Mouse (Mus musculus) adrenal gland, adult (tissue): ENCODE data around the gene Pdcl2.

Source experiments
- DNase-seq, 2 experiments: peaks; one replicate each; pipeline ENCODE4 v3.0.0; 2022 to 2023; ENCODE audit warnings: low spot score in 1 of 2; ENCODE audit not compliant: inconsistent age in 2 of 2

Gene Pdcl2

DNA sequence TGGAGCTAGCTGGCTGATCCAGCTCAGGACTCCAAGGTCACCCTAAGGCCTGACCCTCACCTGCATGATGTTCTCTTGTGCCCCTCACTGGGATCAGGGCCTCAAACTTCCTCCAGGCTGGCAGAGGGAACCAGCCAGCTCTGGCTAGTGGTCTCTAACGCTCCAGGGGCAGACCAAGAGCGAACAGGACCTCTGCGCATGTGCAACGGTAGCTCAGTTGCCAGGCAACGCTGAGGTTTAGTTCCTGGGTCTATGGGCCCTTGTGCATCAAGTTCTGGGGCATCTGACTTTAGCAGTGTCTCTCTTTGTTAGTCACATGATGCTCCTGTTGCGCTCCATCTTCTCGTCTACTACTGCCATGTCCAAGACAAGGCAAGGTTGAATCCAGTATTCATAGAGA lies at the start of gene Pdcl2:
Pdcl2 (minus strand) TSS at position 204 of the 400 bp plus-strand sequence.
- no peak for DNase-seq

DNA sequence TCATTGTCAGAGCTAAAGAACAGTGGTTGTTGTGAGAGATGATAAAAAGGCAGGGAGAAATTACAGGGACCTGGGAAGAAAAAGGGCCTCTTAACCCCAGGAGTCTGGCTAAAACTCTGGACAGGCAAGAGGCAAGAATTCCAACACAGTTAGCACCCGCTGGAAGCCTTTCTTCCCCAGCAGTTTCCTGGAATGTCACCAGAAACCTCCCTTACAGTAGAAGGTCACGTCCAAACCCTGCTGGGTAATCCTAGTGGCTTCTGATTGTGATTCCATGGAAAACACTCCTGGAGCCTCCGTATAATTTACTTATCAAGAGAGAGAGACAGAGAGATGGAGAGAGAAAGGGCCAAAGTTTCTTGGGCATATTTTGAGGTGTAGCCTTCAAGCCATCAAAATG lies 48.3 kb upstream of the Pdcl2 start:
- DNase-seq: no peak

DNA sequence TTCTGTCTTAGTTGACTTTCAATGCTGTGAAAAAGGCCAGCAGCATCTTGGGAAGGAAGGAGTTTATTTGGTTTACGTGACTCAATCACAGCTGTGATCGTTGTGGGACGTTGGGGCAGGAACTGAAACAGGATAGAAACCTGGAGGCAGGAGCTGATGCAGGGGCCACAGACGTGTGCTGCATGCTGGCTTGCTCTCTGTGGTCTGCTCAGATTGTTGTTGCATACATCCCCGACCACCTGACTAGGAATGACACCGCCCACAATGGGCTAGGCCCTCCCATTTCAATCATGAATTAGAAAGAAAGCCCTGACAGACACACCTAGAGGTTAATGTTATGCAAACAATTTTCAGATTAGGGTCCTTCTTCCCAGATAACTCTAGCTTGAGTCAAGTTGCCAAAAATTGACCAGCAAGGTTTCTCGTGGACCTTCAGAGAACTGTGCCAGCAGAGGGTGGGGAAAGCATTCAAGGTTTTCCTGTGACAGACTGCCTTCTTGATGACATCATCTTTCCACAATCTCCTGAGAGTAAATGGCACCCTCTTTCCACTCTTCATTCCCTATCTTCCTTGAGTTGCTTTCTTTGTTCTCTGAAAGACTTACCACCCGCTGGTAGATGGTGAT lies 38.4 kb upstream of the Pdcl2 start:
- DNase-seq: peak; percentile 5 to 75

DNA sequence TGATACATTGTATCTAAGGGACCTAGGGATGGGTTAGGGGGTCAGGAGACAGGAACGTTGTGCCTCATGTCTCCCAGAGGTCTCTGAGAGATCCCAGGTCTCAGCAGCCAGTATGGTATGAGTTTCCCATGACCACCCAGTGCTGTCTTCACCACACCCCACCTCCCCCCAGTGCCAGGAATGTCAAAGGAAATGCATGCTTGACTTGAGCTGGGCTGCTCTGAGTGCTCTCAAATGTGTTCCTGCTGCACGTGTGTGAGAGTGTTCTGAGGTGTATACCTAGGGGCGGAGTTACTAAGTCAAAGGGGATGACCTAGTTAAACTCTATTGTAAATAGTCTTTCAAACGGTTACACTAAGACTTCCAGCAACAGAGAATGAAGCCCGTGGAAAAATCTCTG lies 34.5 kb upstream of the Pdcl2 start:
- no peak for DNase-seq

DNA sequence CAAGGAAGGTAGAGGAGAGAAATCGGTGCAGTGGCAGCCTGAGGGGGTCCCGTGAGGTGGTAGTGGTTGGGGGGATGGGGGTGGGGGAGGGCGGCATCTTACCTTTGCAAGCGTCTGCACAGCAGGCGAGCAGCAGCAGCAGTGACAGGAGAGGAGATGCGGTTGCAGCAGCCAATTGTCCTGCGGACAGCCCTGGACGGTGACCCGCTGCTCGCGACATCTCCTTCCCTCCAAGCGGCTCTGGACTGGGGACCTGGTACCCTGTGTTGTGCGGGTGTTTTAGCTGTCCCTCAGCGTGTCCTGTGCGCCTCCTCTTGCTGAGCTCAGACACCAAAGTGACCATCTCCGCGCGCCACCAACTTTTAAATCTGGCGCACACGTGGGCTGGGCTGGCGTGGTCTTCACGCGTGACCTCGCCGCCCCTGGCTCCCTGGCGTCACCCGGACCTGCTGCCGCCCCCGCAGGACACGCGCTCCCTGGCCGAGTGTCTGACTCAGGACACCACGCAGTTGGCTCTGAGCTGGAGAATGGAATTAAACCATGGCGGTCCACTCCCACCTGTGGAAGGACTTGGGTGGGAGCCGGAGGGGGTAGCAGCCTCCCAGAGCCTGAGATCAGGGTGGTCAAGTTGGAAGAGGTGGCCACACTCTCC lies 32.6 kb upstream of the Pdcl2 start, which contains the start of gene Nmu:
Nmu (minus strand) TSS at position 336 of the 652 bp plus-strand sequence.
- DNase-seq: peak; percentile 6 to 30

DNA sequence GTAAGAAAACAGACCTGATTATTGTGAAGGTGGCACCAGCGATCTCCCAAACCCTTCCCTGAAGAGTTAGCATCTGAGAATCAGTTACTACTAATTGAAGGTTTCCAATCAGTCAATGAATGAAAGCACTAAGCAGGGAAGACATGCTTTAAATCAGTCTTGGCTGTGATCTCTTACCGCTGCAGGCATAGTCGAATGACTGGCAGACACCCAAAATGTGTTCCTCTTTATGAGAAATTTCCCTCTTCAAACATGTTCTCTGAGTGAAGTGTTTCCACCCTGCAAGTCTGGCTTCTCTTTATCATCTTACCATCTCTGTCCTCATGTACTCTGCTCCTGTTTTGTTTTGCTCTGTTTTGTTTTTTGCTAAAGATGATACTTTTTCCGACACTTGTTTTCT lies 29.8 kb upstream of the Pdcl2 start:
- no peak for DNase-seq

DNA sequence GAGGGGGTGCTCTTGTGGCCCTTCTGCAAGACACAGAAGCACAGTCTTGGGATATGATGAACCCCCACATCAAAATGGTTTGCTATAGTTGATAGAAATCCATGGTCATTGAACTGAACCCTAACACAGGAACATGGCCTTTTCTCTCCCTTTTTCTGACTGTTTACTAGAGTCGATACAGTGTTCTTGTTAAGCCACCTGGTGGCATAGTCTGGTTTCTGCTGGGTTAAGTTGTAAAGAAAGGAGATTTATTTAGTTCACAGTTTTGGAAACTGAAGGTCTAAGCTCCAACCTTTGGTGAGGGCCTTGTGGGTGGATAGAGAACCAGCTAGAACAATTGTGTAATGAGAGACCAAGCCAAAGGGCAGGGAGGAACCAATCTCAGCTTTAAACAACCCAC lies 29.1 kb upstream of the Pdcl2 start:
- no peak for DNase-seq

DNA sequence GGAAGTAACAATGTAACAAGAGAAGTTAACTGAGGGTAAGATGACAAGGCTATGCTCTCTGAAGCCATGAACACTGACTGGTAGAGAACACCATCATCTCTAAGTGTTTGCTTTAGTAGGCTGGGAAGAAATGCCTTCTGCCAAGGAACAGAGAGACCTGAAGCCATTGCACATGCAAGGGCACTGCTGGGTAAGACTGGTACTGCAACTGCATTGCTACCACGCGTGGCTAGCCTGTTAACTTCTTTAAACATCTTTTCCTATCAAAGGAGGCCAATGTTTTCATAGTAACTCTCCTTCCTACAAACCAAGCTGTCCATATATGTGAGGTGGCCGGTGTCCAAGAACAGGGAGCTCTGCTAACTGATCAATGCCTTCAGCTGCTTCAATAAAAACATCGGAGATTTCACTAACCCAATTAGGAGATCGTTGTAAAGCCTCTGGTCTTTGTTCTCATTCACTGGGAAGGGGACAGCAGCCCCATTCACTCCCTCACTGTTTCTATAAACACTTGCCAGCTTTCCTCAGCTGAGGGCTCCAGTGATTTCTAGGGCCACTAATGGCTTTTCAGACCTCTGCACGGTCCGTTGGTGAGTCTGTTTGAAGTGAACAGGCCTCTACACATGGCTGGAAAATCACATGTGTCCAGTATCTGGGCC lies 21.1 kb upstream of the Pdcl2 start:
- no peak for DNase-seq

DNA sequence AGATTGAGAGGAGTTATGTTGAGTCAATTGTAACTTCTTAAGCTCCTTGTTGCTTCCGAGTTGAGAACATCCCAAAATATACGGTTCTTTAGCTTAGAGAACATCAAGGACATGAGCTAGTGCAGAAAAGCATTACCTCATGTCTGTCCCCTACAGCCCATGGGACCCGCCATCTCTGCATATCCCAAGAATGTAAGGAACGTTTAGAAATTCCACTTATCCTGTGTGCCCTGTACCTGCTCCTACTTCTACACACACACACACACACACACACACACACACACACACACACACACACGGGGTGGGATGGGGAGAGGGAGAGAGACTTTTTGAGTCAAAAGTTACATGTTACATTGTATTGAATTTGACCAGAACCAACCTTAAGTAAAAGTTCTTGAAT lies 20.6 kb upstream of the Pdcl2 start:
- DNase-seq: no peak

DNA sequence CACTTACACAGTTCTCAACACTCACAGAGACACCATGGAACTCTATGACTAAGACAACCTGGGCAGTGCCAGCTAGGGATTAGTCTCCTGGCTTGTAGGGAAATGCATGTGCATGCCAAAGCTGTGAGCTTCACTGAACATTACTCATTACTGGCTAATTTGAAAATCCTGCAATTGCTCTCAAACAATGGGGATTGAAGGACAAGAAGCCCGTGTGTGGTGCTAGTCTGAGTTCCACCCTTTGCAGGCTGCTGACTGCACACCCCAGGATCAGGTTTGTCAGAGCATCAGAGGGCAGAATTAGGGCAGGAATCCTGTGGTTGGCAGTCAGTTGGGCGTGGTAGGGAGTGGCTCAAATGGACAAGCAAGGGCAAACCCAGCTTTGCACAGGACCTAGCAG lies 15.2 kb upstream of the Pdcl2 start:
- peak in 1 of 2 experiments; percentile 41 for DNase-seq

DNA sequence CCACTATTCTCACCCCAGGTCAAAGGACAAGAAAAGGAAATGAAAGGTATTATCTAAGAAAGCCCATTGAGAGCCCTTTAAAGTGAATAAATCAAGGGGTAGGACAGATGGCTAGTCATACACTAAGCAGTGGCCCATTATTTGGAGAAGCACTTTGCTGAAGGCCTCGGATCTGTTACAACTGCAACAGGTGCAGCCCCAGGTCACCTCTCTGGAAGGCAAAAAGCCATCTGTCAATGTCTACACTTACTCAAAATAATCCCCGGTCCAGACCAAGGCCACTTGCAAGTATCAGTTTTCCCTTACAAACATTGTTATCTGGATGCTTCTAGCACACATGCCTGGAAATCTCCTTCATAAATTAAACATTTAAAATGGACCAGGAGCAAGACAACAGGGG lies 10.0 kb upstream of the Pdcl2 start:
- DNase-seq: no peak

DNA sequence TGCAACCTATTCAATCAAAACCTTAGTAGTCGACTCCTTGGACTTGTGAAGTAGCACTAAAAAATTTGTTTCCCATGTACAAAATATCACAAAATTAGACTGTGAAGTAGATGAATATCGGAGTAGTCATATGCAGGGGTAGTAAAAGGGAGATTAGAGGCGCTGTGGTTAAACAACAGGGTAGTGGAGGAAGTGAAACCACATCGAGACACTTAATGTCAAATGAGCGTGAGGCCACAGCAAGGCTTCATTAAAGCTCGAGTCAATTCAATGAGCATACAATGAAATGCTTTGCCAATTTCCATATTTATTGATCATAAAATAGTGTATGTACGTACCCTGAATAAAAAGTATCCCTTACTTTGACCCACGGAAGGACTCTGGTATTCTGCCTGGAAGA lies 6.1 kb upstream of the Pdcl2 start:
- no peak for DNase-seq

DNA sequence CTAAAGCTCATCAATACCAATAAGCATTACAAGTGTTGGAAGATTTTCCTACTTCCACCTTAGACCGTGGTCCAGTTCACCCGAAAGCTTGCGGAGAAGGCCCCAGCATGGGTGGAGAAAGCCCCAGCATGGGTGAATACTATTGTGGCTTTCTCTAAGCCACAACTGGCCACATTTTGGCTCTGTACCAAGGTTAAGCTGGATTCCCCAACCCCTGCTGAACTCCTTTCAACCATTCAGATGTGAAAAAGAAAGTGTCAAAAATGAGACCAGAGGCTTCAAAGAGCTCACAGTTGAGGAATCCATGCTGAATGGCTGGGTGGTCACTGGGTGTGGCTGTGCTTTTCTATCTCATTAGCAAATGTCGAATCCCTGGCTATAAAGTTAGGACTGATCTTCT lies 2.9 kb upstream of the Pdcl2 start:
- no peak for DNase-seq

DNA sequence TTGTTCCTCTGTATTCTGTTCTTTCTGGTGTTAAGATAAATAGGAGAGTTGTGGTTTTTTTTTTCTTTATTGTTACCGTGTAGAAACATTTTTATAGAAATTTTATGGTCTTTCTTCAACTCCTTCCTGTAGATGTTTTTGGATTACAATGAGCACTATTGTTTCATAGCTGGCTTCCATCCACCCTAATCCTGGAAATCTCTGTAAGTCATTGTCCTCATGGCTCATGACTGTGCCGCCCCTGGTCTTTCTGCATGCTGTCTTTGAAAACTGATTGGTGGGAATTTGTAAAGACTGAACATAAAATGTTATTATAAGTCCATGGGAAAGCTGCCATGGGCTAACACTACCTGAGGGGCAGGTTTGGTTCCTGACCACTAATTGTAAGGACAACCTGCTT lies 3.7 kb downstream of the Pdcl2 start:
- DNase-seq: no peak

DNA sequence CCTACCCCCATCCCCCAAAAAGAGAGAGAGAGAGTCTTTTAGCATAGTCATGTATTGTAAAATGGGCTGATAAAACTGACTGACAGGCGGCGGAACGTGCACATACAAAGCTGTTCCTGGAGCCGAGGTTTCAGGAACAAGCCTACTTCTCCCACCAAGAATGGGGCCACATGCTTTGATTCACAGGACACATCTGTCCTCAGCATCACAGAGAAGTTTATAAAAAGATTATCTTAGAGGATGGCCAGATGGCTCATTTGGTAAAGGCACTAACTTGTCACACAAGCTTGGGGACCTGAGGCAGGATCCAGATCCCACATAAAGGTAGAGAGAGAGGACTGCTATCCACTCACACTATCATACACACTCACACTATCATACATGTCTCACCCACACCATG lies 5.8 kb downstream of the Pdcl2 start:
- DNase-seq: no peak

DNA sequence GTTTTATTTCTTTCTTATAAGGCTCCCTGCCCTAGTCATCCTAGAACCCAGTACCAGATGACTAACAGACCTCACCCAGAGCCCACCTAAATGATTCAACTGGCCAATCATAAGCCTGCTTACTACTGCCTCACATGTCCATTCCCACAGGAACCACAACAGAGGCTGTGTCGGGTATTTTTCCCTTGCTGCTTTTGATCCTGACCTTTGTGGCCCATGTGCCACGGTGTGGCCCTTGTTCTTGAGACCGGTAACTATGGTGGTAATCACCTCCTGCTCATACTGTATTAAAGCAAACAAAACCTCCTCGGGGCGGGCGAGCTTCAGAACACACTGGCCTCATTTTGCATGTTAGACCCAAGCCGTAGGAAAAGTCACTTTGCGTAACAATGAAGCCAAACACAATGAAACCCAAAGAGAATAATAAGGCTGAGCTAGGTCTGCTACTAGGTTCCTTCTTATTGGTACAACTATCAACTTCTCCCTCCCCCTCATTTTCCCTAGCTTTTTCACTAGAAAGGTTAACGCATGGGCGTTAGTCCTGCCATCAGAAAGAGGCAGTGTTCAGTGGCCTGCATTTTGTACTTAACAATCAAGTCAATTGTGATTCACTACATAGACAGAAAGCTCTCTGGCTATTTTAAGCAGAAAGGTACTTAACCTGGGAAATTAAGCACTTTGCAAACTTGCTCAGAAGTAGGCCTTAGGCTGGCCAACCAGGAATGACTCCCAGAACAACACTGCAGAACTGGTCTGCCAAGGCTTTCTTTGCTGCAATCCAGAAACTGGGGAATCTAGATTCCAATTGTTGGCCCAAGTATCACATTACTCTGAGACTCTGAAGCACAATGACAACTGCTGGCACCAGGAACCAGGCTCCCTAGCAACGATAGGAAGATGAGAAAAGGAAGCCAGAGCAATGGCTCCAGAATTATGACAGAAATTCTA lies 9.4 kb downstream of the Pdcl2 start:
- DNase-seq: no peak

DNA sequence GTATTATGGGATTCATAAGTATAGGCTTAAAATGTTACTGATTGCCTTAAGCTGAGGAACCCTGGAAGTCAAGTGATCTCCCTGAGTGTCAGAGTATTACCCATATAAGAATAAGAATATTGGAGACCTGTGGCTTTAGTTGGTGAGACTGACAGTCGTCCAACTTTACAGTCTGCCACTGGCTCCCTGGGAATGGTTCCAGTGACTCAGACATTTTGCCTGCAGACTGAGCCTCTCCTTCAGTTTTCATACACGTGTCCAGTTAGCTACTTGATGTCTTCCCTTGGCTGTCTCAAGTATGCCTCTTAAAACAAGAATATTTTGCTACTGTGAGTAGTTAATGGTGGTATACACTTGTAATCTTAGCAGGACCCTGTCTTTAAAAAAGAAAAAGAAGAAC lies 22.8 kb downstream of the Pdcl2 start:
- DNase-seq: no peak

DNA sequence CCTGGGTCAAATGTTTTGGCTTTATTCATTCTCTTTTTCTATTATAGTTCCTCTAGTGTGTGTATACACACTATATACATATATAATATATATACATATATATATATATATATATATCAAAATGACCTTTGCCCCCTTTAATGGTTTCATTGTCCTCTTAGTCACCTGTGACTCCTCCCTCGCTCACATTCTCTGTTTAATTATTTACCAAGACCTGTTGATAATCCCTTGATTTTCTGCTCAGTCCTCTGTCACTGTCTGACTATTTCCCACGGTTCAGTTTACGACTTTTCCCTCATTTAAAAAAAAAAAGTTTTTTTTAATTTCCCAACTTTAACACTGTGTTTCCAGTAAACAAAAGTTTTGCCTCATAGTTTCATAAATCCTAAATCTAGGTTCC lies 24.7 kb downstream of the Pdcl2 start:
- no peak for DNase-seq

DNA sequence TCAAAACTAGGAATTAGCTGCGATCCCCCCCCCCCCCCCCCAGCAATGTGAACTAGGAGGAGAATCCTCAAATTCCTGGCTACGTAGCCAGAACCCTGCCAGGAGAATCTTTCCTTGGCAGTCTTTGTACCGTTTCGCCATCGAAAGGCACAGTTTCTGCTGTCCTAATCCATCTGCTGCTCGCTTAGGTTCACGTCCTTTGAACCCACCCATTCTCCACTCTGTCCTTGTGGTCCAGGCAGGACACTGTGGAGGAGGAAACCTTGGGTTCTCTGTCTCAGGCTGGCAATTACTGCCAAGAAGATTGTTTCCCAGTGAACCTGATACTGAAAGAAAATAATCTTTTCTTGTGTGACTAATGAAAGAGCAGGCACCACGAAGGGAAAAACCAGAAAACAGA lies 25.3 kb downstream of the Pdcl2 start:
- DNase-seq: peak; percentile 26 to 61

DNA sequence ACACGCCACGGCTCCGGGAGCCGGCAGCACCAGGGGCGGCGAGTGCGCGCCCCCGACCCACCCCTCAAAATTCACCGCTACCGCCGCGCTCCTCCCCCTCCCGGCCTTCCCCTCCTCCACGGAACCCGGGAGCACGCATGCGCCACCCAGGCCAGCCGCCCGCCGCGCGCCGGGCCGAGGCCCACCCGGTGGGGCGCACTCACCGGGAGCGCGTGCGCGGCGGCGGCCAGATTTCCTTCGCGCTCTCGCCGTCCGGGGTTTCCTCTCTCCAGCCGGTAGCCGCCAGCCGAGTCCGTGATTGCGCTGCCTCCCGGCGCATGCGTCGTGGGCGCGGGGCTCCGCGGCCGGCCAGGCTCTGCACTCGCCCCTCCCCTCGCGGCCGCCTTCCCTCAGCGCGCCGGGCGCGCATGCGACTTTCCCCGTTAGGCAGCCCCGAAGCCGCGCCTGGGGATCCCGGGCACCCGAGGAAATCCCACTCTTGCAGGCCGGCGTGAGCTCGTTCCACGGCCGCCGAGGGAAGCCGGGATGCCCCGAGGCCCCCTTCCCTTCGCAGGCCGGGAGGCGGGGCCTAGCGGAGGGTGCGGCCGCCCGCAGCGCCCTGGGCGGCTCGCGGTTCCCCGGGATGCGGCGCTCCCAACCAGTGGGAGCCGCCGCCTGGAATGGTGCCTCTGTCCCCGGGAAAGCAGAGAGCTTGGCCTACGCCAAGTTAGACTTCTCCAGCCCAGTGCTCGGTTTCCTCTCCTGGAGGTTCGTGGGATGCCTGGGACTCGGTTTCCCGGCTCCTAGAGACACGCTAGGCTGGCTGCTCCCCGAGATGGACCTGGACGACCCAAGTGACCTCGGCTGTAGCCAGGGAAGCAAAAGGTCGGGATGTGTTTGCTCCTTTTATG lies 26.3 kb downstream of the Pdcl2 start, which contains the start of gene Clock:
Clock (minus strand) TSS at position 341 of the 890 bp plus-strand sequence.
- DNase-seq: peak; percentile 94 to 97
